ENCODE assay signal across 8 mouse cellular contexts in genomic region chr3:101378102-101378501, GRCm38 (mm10). TPM values are rescaled to one million over a fixed set of nuclear protein-coding genes. Genes with fewer than 3 reads are reported as not detected.
DNase-seq lines count a peak whose midpoint lies in the region; ATAC-seq lines count a peak whose summit lies in the region.

No protein-coding gene starts in this region.

- ATAC-seq in limb, embryonic 12.5 days (ENCODE audit: insufficient number of reproducible peaks, insufficient read depth, low FRiP score, low TSS enrichment, low read depth): 0 out of 2 replicates have a peak, but pooled peaks have one; percentile 50
- ATAC-seq in midbrain, embryonic 12.5 days (ENCODE audit: low FRiP score, low read depth): peak; percentile 52

- H3K4me1 ChIP-seq in limb, embryonic 12.5 days (replicated peaks): peaks cover 59% of the 10 kb centered on the region
- H3K4me1 ChIP-seq in midbrain, embryonic 12.5 days: peaks cover 53% of the 10 kb centered on the region

- H3K4me2 ChIP-seq in limb, embryonic 12.5 days: peak overlapping the region; percentile 88
- H3K4me2 ChIP-seq in midbrain, embryonic 12.5 days (replicated peaks): peak overlapping the region; percentile 93

- intact Hi-C loops in left cerebral cortex, postnatal 4 days (cut with DNase I): loop anchor here (10.0 kb wide), 1 partner anchor 67 kb away; no protein-coding TSS in a partner anchor
- intact Hi-C loops in left cerebral cortex, postnatal 36 days (cut with DNase I): loop anchor here (5.0 kb wide), 2 partner anchors 69 to 76 kb away; no protein-coding TSS in a partner anchor

- peak overlapping the region; percentile 85 for H3K27ac ChIP-seq in limb, embryonic 12.5 days
- peak overlapping the region; percentile 81 for H3K27ac ChIP-seq in midbrain, embryonic 12.5 days (replicated peaks)

- DNase-seq in left cerebral cortex, postnatal 4 days: peak; percentile 50
- DNase-seq in left cerebral cortex, postnatal 36 days (ENCODE audit: low spot score in 2 of 2): no peak
- peak; percentile 60 for DNase-seq in forelimb bud, embryonic 11.5 days (ENCODE audit: low read depth, low spot score)
- DNase-seq in cerebellum, adult 9-11 months: no peak
- no peak for DNase-seq in right cerebral cortex, adult 18-20 months
- DNase-seq in adrenal gland, adult 2 months: no peak

- H3K27me3 ChIP-seq in limb, embryonic 12.5 days: no peaks in the 10 kb centered on the region
- H3K27me3 ChIP-seq in midbrain, embryonic 12.5 days: peaks cover 10% of the 10 kb centered on the region; the same call in 1 of the 2 replicates

- no peaks in the 10 kb centered on the region for H3K9me3 ChIP-seq in limb, embryonic 12.5 days
- H3K9me3 ChIP-seq in midbrain, embryonic 12.5 days: no peaks in the 10 kb centered on the region

- peak overlapping the region; percentile 86 for H3K4me3 ChIP-seq in limb, embryonic 12.5 days (replicated peaks)
- H3K4me3 ChIP-seq in midbrain, embryonic 12.5 days: peak overlapping the region; percentile 86

- H3K9ac ChIP-seq in limb, embryonic 12.5 days (replicated peaks): peak overlapping the region; percentile 92
- peak overlapping the region; percentile 90 for H3K9ac ChIP-seq in midbrain, embryonic 12.5 days (replicated peaks)

- H3K36me3 ChIP-seq in limb, embryonic 12.5 days: peaks cover 9% of the 10 kb centered on the region; the same call in 1 of the 2 replicates
- no peaks in the 10 kb centered on the region for H3K36me3 ChIP-seq in midbrain, embryonic 12.5 days

- WGBS in limb, embryonic 12.5 days: 0% methylated on average over 12 of the region's 12 CpGs
- 0% methylated on average over 12 of the region's 12 CpGs for WGBS in midbrain, embryonic 12.5 days

RNA-seq across cellular contexts. Expression of gene Igsf3, which starts 1.2 kb away (rescaled TPM):
- 100 to 1,000 TPM in 1 of 2 experiments, 10 to 100 TPM in 1; 96.4 to 101 TPM for total RNA-seq in left cerebral cortex, postnatal 4 days (2021)
- total RNA-seq in left cerebral cortex, postnatal 36 days (2021): 10 to 100 TPM; 19.4 to 23.3 TPM
- polyA plus RNA-seq in limb, embryonic 12.5 days (2016; fragmentation: Nextera tagmentation; extraction: Ambion mirVana): 95.2 and 104 TPM in 2 replicates
- 46.1 and 53.1 TPM in 2 replicates for polyA plus RNA-seq in midbrain, embryonic 12.5 days (2016; fragmentation: Nextera tagmentation; extraction: Ambion mirVana)
- 1 to 10 TPM; 3.4 to 8.3 TPM for total RNA-seq in adrenal gland, adult 2 months (2021)
- 2.1 TPM in 2 replicates for polyA plus RNA-seq in adrenal gland, adult 2 months (2012; rRNA removed)

Comparison
In these comparisons a context has a peak if more than half of its experiments do, and no peak if none do; other contexts are left out.
1. DNase-seq: peak in left cerebral cortex, postnatal 4 days (single experiment) and forelimb bud, embryonic 11.5 days (single experiment); none in left cerebral cortex, postnatal 36 days (0 of 2), cerebellum, adult 9-11 months (single experiment), right cerebral cortex, adult 18-20 months (single experiment) and adrenal gland, adult 2 months (single experiment).
2. RNA of gene Igsf3, which starts 1.2 kb away (total RNA-seq): 96.4 to 101 TPM in left cerebral cortex, postnatal 4 days; 19.4 to 23.3 TPM in left cerebral cortex, postnatal 36 days and 3.4 to 8.3 TPM in adrenal gland, adult 2 months; every median in the first group is over 4 times any median in the second.